19 mouse cellular contexts compared by ENCODE assay signal in genomic region chr12:111447350-111447749, GRCm38 (mm10). TPM values are rescaled to one million over a fixed set of nuclear protein-coding genes. Genes with fewer than 3 reads are reported as not detected.
DNase-seq lines count a peak whose midpoint lies in the region; ATAC-seq and TF ChIP-seq lines count a peak whose summit lies in the region.
"Had no signal": no experiment of that assay in that cellular context is flagged by ENCODE, and none has a peak within 500 bp of the region (broad histone marks: within the 10 kb centered on the region; RNA-seq: fewer than 3 reads in every experiment).

No protein-coding gene starts in this region.

- peaks cover 8% of the 10 kb centered on the region for H3K36me3 ChIP-seq in kidney, embryonic 16.5 days (ENCODE audit: insufficient read depth, low read length)
- H3K36me3 ChIP-seq in kidney, postnatal 0 days (ENCODE audit: insufficient read depth, low read length) = peaks cover 10% of the 10 kb centered on the region
- H3K36me3 ChIP-seq: forebrain, embryonic 15.5 days; lung, embryonic 15.5 days; midbrain, embryonic 13.5 days had no signal

- 0 out of 2 replicates have a peak overlapping the region, but pooled peaks have one; percentile 14 for H3K27ac ChIP-seq in kidney, embryonic 16.5 days (ENCODE audit: low read length)
- H3K27ac ChIP-seq in kidney, postnatal 0 days = peak overlapping the region; percentile 31; the same call in 1 of the 2 replicates
- H3K27ac ChIP-seq: forebrain, embryonic 15.5 days; heart, adult 2 months; lung, embryonic 15.5 days; midbrain, embryonic 13.5 days had no signal

- no peak for ATAC-seq in kidney, embryonic 16.5 days (ENCODE audit: low FRiP score, low TSS enrichment)
- no peak for ATAC-seq in kidney, postnatal 0 days (replicated peaks; ENCODE audit: low FRiP score, low read depth)
- ATAC-seq: forebrain, embryonic 15.5 days; hindbrain, embryonic 16.5 days; midbrain, embryonic 13.5 days had no signal

- H3K9me3 ChIP-seq in kidney, embryonic 16.5 days (ENCODE audit: low read length) = no peaks in the 10 kb centered on the region
- H3K9me3 ChIP-seq in kidney, postnatal 0 days (replicated peaks; ENCODE audit: low read length) = no peaks in the 10 kb centered on the region
- H3K9me3 ChIP-seq: forebrain, embryonic 15.5 days; lung, embryonic 15.5 days; midbrain, embryonic 13.5 days had no signal

- H3K4me1 ChIP-seq in kidney, embryonic 16.5 days (ENCODE audit: insufficient read depth, low read length) = peaks cover 80% of the 10 kb centered on the region
- H3K4me1 ChIP-seq in kidney, postnatal 0 days (replicated peaks; ENCODE audit: insufficient read depth, low read length) = peaks cover 63% of the 10 kb centered on the region

- peak; percentile 89 for DNase-seq in heart, adult 11 months
- DNase-seq in heart, adult 8-10 months (ENCODE audit: low spot score) = no peak
- no peak for DNase-seq in kidney, postnatal 14 days
- peak; percentile 50 for DNase-seq in adipocyte (ENCODE audit: low spot score)
- no peak for DNase-seq in kidney, postnatal 0 days (ENCODE audit: low spot score)
- DNase-seq in frontal cortex, postnatal 10 days (ENCODE audit: low spot score in 2 of 2) = no peak
- no peak for DNase-seq in ovary, postnatal 36 days (ENCODE audit: low spot score)
- DNase-seq: cerebellum, adult 9-11 months; heart, postnatal 10 days; spleen, adult 18-20 months; thymus, adult 2 months had no signal

- no peak overlapping the region for H3K4me3 ChIP-seq in kidney, embryonic 16.5 days (ENCODE audit: low read length)
- H3K4me3 ChIP-seq in kidney, postnatal 0 days (replicated peaks; ENCODE audit: low read depth, low read length) = no peak overlapping the region
- H3K4me3 ChIP-seq: forebrain, embryonic 15.5 days; heart, adult 2 months; lung, embryonic 15.5 days; midbrain, embryonic 13.5 days had no signal

- peak overlapping the region; percentile 40; the same call in 1 of the 2 replicates for H3K9ac ChIP-seq in kidney, embryonic 16.5 days (replicated peaks; ENCODE audit: low read length)
- no peak overlapping the region for H3K9ac ChIP-seq in kidney, postnatal 0 days (ENCODE audit: low read depth, low read length)
- H3K9ac ChIP-seq: forebrain, embryonic 15.5 days; lung, embryonic 15.5 days; midbrain, embryonic 13.5 days had no signal

- TF ChIP-seq CTCF in kidney, postnatal 0 days (IDR thresholded peaks at IDR 0.05; ENCODE audit: low read depth) = no peak

- peaks cover 56% of the 10 kb centered on the region for H3K27me3 ChIP-seq in kidney, embryonic 16.5 days (ENCODE audit: insufficient read depth, low read length)
- 0 out of 2 replicates have a peak, but pooled peaks cover 6% of the 10 kb centered on the region for H3K27me3 ChIP-seq in kidney, postnatal 0 days (ENCODE audit: insufficient read depth, low read length)

- 36% methylated on average over 9 of the region's 9 CpGs for whole genome bisulfite sequencing in kidney, embryonic 16.5 days
- 48% methylated on average over 9 of the region's 9 CpGs for WGBS in kidney, postnatal 0 days

- H3K4me2 ChIP-seq in kidney, embryonic 16.5 days (replicated peaks; ENCODE audit: low read depth, low read length) = no peak overlapping the region
- peak overlapping the region; percentile 77; the same call in 1 of the 2 replicates for H3K4me2 ChIP-seq in kidney, postnatal 0 days (ENCODE audit: low read length)
- H3K4me2 ChIP-seq: forebrain, embryonic 15.5 days; lung, embryonic 15.5 days; midbrain, embryonic 13.5 days had no signal

RNA-seq across cellular contexts. Expression of gene Tnfaip2, which starts 5.1 kb away (rescaled TPM):
- total RNA-seq in heart, adult 8-10 months (2022) = 10 to 100 TPM; 25.2 to 49.3 (median 41.6) TPM
- 21.7 and 24.3 TPM in 2 replicates for polyA plus RNA-seq in kidney, embryonic 16.5 days (2015; fragmentation: Nextera tagmentation; extraction: Ambion mirVana)
- 34.8 and 46.7 TPM in 2 replicates for polyA plus RNA-seq in kidney, postnatal 0 days (2015; fragmentation: Nextera tagmentation; extraction: Ambion mirVana)

RNA-seq across cellular contexts. Expression of gene Exoc3l4, which starts 30.5 kb away (rescaled TPM):
- total RNA-seq in heart, adult 8-10 months (2022) = 1 to 10 TPM; 2.1 to 3.6 (median 3.0) TPM
- polyA plus RNA-seq in kidney, embryonic 16.5 days (2015; fragmentation: Nextera tagmentation; extraction: Ambion mirVana) = 19.4 and 19.9 TPM in 2 replicates
- polyA plus RNA-seq in kidney, postnatal 0 days (2015; fragmentation: Nextera tagmentation; extraction: Ambion mirVana) = 25.4 and 25.9 TPM in 2 replicates

RNA-seq across cellular contexts. Expression of gene Gm266, which starts 38.3 kb away (rescaled TPM):
- under 1 TPM in 2 of 4 experiments, not detected in 2; 0.22 to 0.35 TPM for total RNA-seq in heart, adult 8-10 months (2022)
- polyA plus RNA-seq in kidney, embryonic 16.5 days (2015; fragmentation: Nextera tagmentation; extraction: Ambion mirVana) = 78.6 and 84.8 TPM in 2 replicates
- 97.1 and 109 TPM in 2 replicates for polyA plus RNA-seq in kidney, postnatal 0 days (2015; fragmentation: Nextera tagmentation; extraction: Ambion mirVana)
- polyA plus RNA-seq: erythroblast, embryonic 14.5 days had no signal

RNA-seq across cellular contexts. Expression of gene Lbhd2, which starts 40.7 kb away (rescaled TPM):
- total RNA-seq in heart, adult 8-10 months (2022) = not detected
- 4.6 and 5.5 TPM in 2 replicates for polyA plus RNA-seq in kidney, embryonic 16.5 days (2015; fragmentation: Nextera tagmentation; extraction: Ambion mirVana)
- polyA plus RNA-seq in kidney, postnatal 0 days (2015; fragmentation: Nextera tagmentation; extraction: Ambion mirVana) = 12.6 and 14.3 TPM in 2 replicates
- total RNA-seq: gastrocnemius, adult 18-20 months; heart, adult 2 months; heart, postnatal 10 days had no signal
- polyA plus RNA-seq: erythroblast, embryonic 14.5 days; heart, adult 2 months; midbrain, embryonic 13.5 days had no signal

Comparison
In these comparisons a context has a peak if more than half of its experiments do, and no peak if none do; other contexts are left out.
1. DNase-seq: peak in heart, adult 11 months (single experiment) and adipocyte (single experiment); none in heart, adult 8-10 months (single experiment), kidney, postnatal 14 days (single experiment), kidney, postnatal 0 days (single experiment), frontal cortex, postnatal 10 days (0 of 2) and ovary, postnatal 36 days (single experiment).